Mouse (Mus musculus): ENCODE measurements around the gene Ccdc61.

Gene Ccdc61

GRCm38 (mm10) chr7:18844811-18845210 lies 65.4 kb downstream of the Ccdc61 start:
- DNase-seq = no peak

DNA sequence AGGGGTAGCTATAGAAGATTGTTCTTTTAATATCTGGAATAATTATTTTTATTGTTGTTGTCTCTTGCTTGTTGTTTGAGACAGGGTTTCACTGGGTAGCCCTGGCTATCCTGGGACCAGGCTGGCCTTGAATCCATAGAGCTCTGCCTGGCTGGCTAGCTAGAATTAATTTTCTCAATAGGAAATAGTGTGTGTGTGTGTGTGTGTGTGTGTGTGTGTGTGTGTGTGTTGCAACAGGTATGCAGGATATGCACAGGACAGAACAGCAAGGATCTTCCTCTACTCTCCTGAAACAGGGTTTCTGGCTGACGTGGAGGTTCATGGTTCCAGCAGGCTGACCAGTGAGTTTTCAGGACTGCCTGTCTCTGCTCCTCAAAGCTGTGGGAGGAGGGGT lies 69.0 kb downstream of the Ccdc61 start:
- DNase-seq = no peak
